Mouse (Mus musculus): ENCODE data around the gene Nosip. TPM values are rescaled to one million over a fixed set of nuclear protein-coding genes. Genes with fewer than 3 reads are reported as not detected.
"Not testable (repeated sequence)": the region's sequence is repeated elsewhere in the genome, so short reads cannot be mapped to it uniquely, and the experiment has no call there.

Nosip gene
- polyA plus RNA-seq, 1 experiment: 12.5 TPM

GRCm38 (mm10) chr7:45102441-45102840 is 40.2 kb downstream of the Nosip start:
- no peaks in the 10 kb centered on the region; the same call in 1 of the 2 replicates for H3K4me1 ChIP-seq (ENCODE audit: control insufficient read depth)
- TF ChIP-seq GATA1 (IDR thresholded peaks at IDR 0.05; ENCODE audit: low read length): no peak
- no peak for TF ChIP-seq TAL1 (IDR thresholded peaks at IDR 0.05; ENCODE audit: low read length)
- no peaks in the 10 kb centered on the region for H3K36me3 ChIP-seq (ENCODE audit: control insufficient read depth)
- no peak overlapping the region for H3K4me3 ChIP-seq (replicated peaks)
- no peaks in the 10 kb centered on the region for H3K9me3 ChIP-seq (ENCODE audit: control insufficient read depth, low read length)
- H3K27me3 ChIP-seq (ENCODE audit: control insufficient read depth): no peaks in the 10 kb centered on the region

GRCm38 (mm10) chr7:45102940-45103585 is 40.8 kb downstream of the Nosip start:
- H3K36me3 ChIP-seq (ENCODE audit: control insufficient read depth): no peaks in the 10 kb centered on the region
- no peaks in the 10 kb centered on the region for H3K9me3 ChIP-seq (ENCODE audit: control insufficient read depth, low read length)
- peak overlapping the region; percentile 17 for H3K4me3 ChIP-seq (replicated peaks)
- H3K4me1 ChIP-seq (ENCODE audit: control insufficient read depth): no peaks in the 10 kb centered on the region; the same call in 1 of the 2 replicates
- H3K27me3 ChIP-seq (ENCODE audit: control insufficient read depth): no peaks in the 10 kb centered on the region
- TF ChIP-seq TAL1 (IDR thresholded peaks at IDR 0.05; ENCODE audit: low read length) (no peak), GATA1 (IDR thresholded peaks at IDR 0.05; ENCODE audit: low read length) (no peak)

- no peaks in the 10 kb centered on the region; the same call in 1 of the 2 replicates for H3K4me1 ChIP-seq (ENCODE audit: control insufficient read depth)
- no peaks in the 10 kb centered on the region for H3K36me3 ChIP-seq (ENCODE audit: control insufficient read depth)
- H3K4me3 ChIP-seq (replicated peaks): peak within 1 kb of the TSS; percentile 17
- TF ChIP-seq GATA1 (IDR thresholded peaks at IDR 0.05; ENCODE audit: low read length) (no peak), TAL1 (IDR thresholded peaks at IDR 0.05; ENCODE audit: low read length) (no peak)
- no peaks in the 10 kb centered on the region for H3K27me3 ChIP-seq (ENCODE audit: control insufficient read depth)
- H3K9me3 ChIP-seq (ENCODE audit: control insufficient read depth, low read length): no peaks in the 10 kb centered on the region
Observed at GRCm38 (mm10) chr7:45103652-45104180, 41.5 kb downstream of the Nosip start, which contains the start of gene Fcgrt. Gene Fcgrt (minus strand): TSS chr7:45103851.

GRCm38 (mm10) chr7:45104941-45105340 is 42.7 kb downstream of the Nosip start:
- H3K4me1 ChIP-seq (ENCODE audit: control insufficient read depth): no peaks in the 10 kb centered on the region
- no peaks in the 10 kb centered on the region for H3K27me3 ChIP-seq (ENCODE audit: control insufficient read depth)
- no peaks in the 10 kb centered on the region for H3K36me3 ChIP-seq (ENCODE audit: control insufficient read depth)
- no peak overlapping the region for H3K4me3 ChIP-seq (replicated peaks)
- TF ChIP-seq GATA1 (IDR thresholded peaks at IDR 0.05; ENCODE audit: low read length) (no peak), TAL1 (IDR thresholded peaks at IDR 0.05; ENCODE audit: low read length) (no peak)
- no peaks in the 10 kb centered on the region for H3K9me3 ChIP-seq (ENCODE audit: control insufficient read depth, low read length)

- no peak overlapping the region for H3K4me3 ChIP-seq (replicated peaks)
- TF ChIP-seq GATA1 (IDR thresholded peaks at IDR 0.05; ENCODE audit: low read length) (no peak), TAL1 (IDR thresholded peaks at IDR 0.05; ENCODE audit: low read length) (no peak)
- no peaks in the 10 kb centered on the region for H3K36me3 ChIP-seq (ENCODE audit: control insufficient read depth)
- H3K4me1 ChIP-seq (ENCODE audit: control insufficient read depth): no peaks in the 10 kb centered on the region; the same call in none of the 2 replicates
- H3K27me3 ChIP-seq (ENCODE audit: control insufficient read depth): no peaks in the 10 kb centered on the region
- H3K9me3 ChIP-seq (ENCODE audit: control insufficient read depth, low read length): no peaks in the 10 kb centered on the region
Observed at GRCm38 (mm10) chr7:45105491-45105890, 43.3 kb downstream of the Nosip start.

- H3K4me3 ChIP-seq (replicated peaks): no peak overlapping the region
- no peak for TF ChIP-seq TAL1 (IDR thresholded peaks at IDR 0.05; ENCODE audit: low read length)
- TF ChIP-seq GATA1 (IDR thresholded peaks at IDR 0.05; ENCODE audit: low read length): no peak
- no peaks in the 10 kb centered on the region for H3K36me3 ChIP-seq (ENCODE audit: control insufficient read depth)
- no peaks in the 10 kb centered on the region for H3K27me3 ChIP-seq (ENCODE audit: control insufficient read depth)
- H3K9me3 ChIP-seq (ENCODE audit: control insufficient read depth, low read length): no peaks in the 10 kb centered on the region
- peaks cover 2% of the 10 kb centered on the region for H3K4me1 ChIP-seq (ENCODE audit: control insufficient read depth)
Observed at GRCm38 (mm10) chr7:45106441-45106840, 44.2 kb downstream of the Nosip start.

- Histone ChIP-seq H3K4me3 (replicated peaks) (no peak overlapping the region), H3K27me3 (ENCODE audit: control insufficient read depth) (no peaks in the 10 kb centered on the region), H3K36me3 (ENCODE audit: control insufficient read depth) (no peaks in the 10 kb centered on the region), H3K4me1 (ENCODE audit: control insufficient read depth) (peaks cover 6% of the 10 kb centered on the region), H3K9me3 (ENCODE audit: control insufficient read depth, low read length) (no peaks in the 10 kb centered on the region)
- no peak for TF ChIP-seq GATA1 (IDR thresholded peaks at IDR 0.05; ENCODE audit: low read length)
- no peak for TF ChIP-seq TAL1 (IDR thresholded peaks at IDR 0.05; ENCODE audit: low read length)
Observed at GRCm38 (mm10) chr7:45107052-45107645, 44.9 kb downstream of the Nosip start.

GRCm38 (mm10) chr7:45110089-45110488 is 47.9 kb downstream of the Nosip start:
- not testable (repeated sequence) for H3K4me3 ChIP-seq (replicated peaks); H3K27me3 ChIP-seq (ENCODE audit: control insufficient read depth); H3K9me3 ChIP-seq (ENCODE audit: control insufficient read depth, low read length); H3K36me3 ChIP-seq (ENCODE audit: control insufficient read depth)
- peaks cover 26% of the 10 kb centered on the region for H3K4me1 ChIP-seq (ENCODE audit: control insufficient read depth)

- TF ChIP-seq GATA1 (IDR thresholded peaks at IDR 0.05; ENCODE audit: low read length) (no peak), TAL1 (IDR thresholded peaks at IDR 0.05; ENCODE audit: low read length) (no peak)
- H3K4me1 ChIP-seq (ENCODE audit: control insufficient read depth): peaks cover 29% of the 10 kb centered on the region
- no peaks in the 10 kb centered on the region for H3K9me3 ChIP-seq (ENCODE audit: control insufficient read depth, low read length)
- no peaks in the 10 kb centered on the region for H3K36me3 ChIP-seq (ENCODE audit: control insufficient read depth)
- no peak overlapping the region for H3K4me3 ChIP-seq (replicated peaks)
- no peaks in the 10 kb centered on the region for H3K27me3 ChIP-seq (ENCODE audit: control insufficient read depth)
Observed at GRCm38 (mm10) chr7:45111940-45112339, 49.7 kb downstream of the Nosip start.
